Mouse (Mus musculus) embryonic facial prominence, embryonic 13.5 days (tissue): Measurements from ENCODE around the gene Mrps11. TPM values are rescaled to one million over a fixed set of nuclear protein-coding genes. Genes with fewer than 3 reads are reported as not detected.

ENCODE experiments used
- ATAC-seq: fragments of 200-750 bp; cut with Nextera tagmentation; 2 replicates; pipeline ENCODE4 v1.8.0; 2017; ENCODE audit warnings: low read depth; ENCODE audit not compliant: insufficient number of reproducible peaks, insufficient read depth, low FRiP score, low TSS enrichment
- H3K27ac ChIP-seq: fragments of 300-500 bp; sonication (generic); 2 replicates; pipeline ENCODE4 v1.5.1; 2015; ENCODE audit warnings: moderate library complexity, mild to moderate bottlenecking, inconsistent platforms
- H3K27me3 ChIP-seq: fragments of 300-500 bp; sonication (generic); 2 replicates; pipeline ENCODE4 v1.6.1; 2015; ENCODE audit warnings: mild to moderate bottlenecking, inconsistent platforms
- H3K36me3 ChIP-seq: fragments of 300-500 bp; sonication (generic); 2 replicates; pipeline ENCODE4 v1.6.1; 2015; ENCODE audit warnings: mild to moderate bottlenecking, inconsistent platforms
- H3K4me1 ChIP-seq: fragments of 300-500 bp; sonication (generic); 2 replicates; pipeline ENCODE4 v1.6.1; 2015; ENCODE audit warnings: inconsistent platforms
- H3K4me2 ChIP-seq: fragments of 300-500 bp; sonication (generic); 2 replicates; pipeline ENCODE4 v1.6.1; 2015; ENCODE audit warnings: moderate library complexity, mild to moderate bottlenecking, inconsistent platforms
- H3K4me3 ChIP-seq: fragments of 300-500 bp; sonication (generic); 2 replicates; pipeline ENCODE4 v1.5.1; 2015; ENCODE audit warnings: mild to moderate bottlenecking, inconsistent platforms
- H3K9ac ChIP-seq: fragments of 300-500 bp; sonication (generic); 2 replicates; pipeline ENCODE4 v1.6.1; 2015; ENCODE audit warnings: mild to moderate bottlenecking, inconsistent platforms
- H3K9me3 ChIP-seq: fragments of 300-500 bp; sonication (generic); 2 replicates; pipeline ENCODE4 v1.6.1; 2016; ENCODE audit warnings: inconsistent platforms
- WGBS: fragments of 180-500 bp; shearing (Covaris S2); methylation state at CpG from one replicate; pipeline ENCODE4 v1.1.7; 2015; ENCODE audit warnings: mixed read lengths; 5-methylcytosine and 5-hydroxymethylcytosine counted together
- polyA plus RNA-seq: library from polyadenylated mRNA; unstranded; fragments of >200 nt; fragmentation: Nextera tagmentation; extraction: Ambion mirVana; gene quantifications from 2 replicates; pipeline ENCODE4 v1.2.1, GENCODE M21; 2015

Mrps11 gene
- polyA plus RNA-seq, 1 experiment from 2014 or later, result 90.1 TPM

GRCm38 (mm10) chr7:78796624-78797023, 13.7 kb downstream of the Mrps11 start:
- H3K4me2 ChIP-seq, result no peak overlapping the region
- H3K9ac ChIP-seq, result no peak overlapping the region
- no peak for ATAC-seq
- peaks cover 14% of the 10 kb centered on the region for H3K4me1 ChIP-seq
- no peaks in the 10 kb centered on the region; the same call in 1 of the 2 replicates for H3K27me3 ChIP-seq
- H3K4me3 ChIP-seq, result no peak overlapping the region
- no peaks in the 10 kb centered on the region for H3K9me3 ChIP-seq
- WGBS, result 87% methylated on average over 3 of the region's 3 CpGs
- H3K27ac ChIP-seq, result no peak overlapping the region
- peaks cover 16% of the 10 kb centered on the region for H3K36me3 ChIP-seq

- H3K27ac ChIP-seq, result peak overlapping the region; percentile 33; the same call in 1 of the 2 replicates
- 41% methylated on average over 8 of the region's 9 CpGs for WGBS
These were observed 15.0 kb downstream of the Mrps11 start for GRCm38 (mm10) chr7:78797843-78798455.

GRCm38 (mm10) chr7:78799730-78800496, 17.0 kb downstream of the Mrps11 start:
- H3K9ac ChIP-seq, result no peak overlapping the region
- peaks cover 3% of the 10 kb centered on the region; the same call in 1 of the 2 replicates for H3K4me1 ChIP-seq
- no peak overlapping the region for H3K4me2 ChIP-seq
- no peaks in the 10 kb centered on the region for H3K9me3 ChIP-seq
- no peak overlapping the region for H3K27ac ChIP-seq
- H3K4me3 ChIP-seq, result no peak overlapping the region
- ATAC-seq, result no peak
- WGBS, result 79% methylated on average over 9 of the region's 9 CpGs
- no peaks in the 10 kb centered on the region; the same call in 1 of the 2 replicates for H3K27me3 ChIP-seq
- no peaks in the 10 kb centered on the region for H3K36me3 ChIP-seq

More at GRCm38 (mm10) chr7:78797843-78798455, 15.0 kb downstream of the Mrps11 start:
- Histone ChIP-seq H3K4me1 (peaks cover 14% of the 10 kb centered on the region), H3K4me3 (no peak overlapping the region), H3K9ac (no peak overlapping the region), H3K27me3 (no peaks in the 10 kb centered on the region; the same call in 1 of the 2 replicates), H3K36me3 (peaks cover 6% of the 10 kb centered on the region), H3K9me3 (no peaks in the 10 kb centered on the region), H3K4me2 (no peak overlapping the region)
- ATAC-seq, result no peak

GRCm38 (mm10) chr7:78803841-78804240, 20.9 kb downstream of the Mrps11 start:
- H3K4me2 ChIP-seq, result no peak overlapping the region
- no peaks in the 10 kb centered on the region for H3K4me1 ChIP-seq
- no peaks in the 10 kb centered on the region for H3K9me3 ChIP-seq
- 76% methylated on average over 3 of the region's 3 CpGs for WGBS
- no peak overlapping the region for H3K27ac ChIP-seq
- ATAC-seq, result no peak
- no peak overlapping the region for H3K4me3 ChIP-seq
- H3K27me3 ChIP-seq, result no peaks in the 10 kb centered on the region; the same call in 1 of the 2 replicates
- no peaks in the 10 kb centered on the region for H3K36me3 ChIP-seq
- no peak overlapping the region for H3K9ac ChIP-seq

GRCm38 (mm10) chr7:78807192-78807591, 24.3 kb downstream of the Mrps11 start:
- H3K36me3 ChIP-seq, result no peaks in the 10 kb centered on the region
- H3K9ac ChIP-seq, result no peak overlapping the region
- no peaks in the 10 kb centered on the region for H3K27me3 ChIP-seq
- H3K4me3 ChIP-seq, result no peak overlapping the region
- no peaks in the 10 kb centered on the region for H3K4me1 ChIP-seq
- H3K27ac ChIP-seq, result 0 out of 2 replicates have a peak overlapping the region, but pooled peaks have one; percentile 16
- WGBS, result 74% methylated on average over 4 of the region's 4 CpGs
- no peak overlapping the region for H3K4me2 ChIP-seq
- peak; percentile 64; the same call in 1 of the 2 replicates for ATAC-seq
- no peaks in the 10 kb centered on the region for H3K9me3 ChIP-seq

- Histone ChIP-seq H3K4me3 (no peak overlapping the region), H3K27ac (no peak overlapping the region), H3K36me3 (no peaks in the 10 kb centered on the region), H3K4me2 (no peak overlapping the region), H3K9ac (no peak overlapping the region), H3K9me3 (no peaks in the 10 kb centered on the region), H3K27me3 (no peaks in the 10 kb centered on the region), H3K4me1 (peaks cover 8% of the 10 kb centered on the region)
- no peak for ATAC-seq
- 88% methylated on average over 6 of the region's 6 CpGs for WGBS
These were observed 30.9 kb downstream of the Mrps11 start for GRCm38 (mm10) chr7:78813791-78814190.

- Histone ChIP-seq H3K9me3 (no peaks in the 10 kb centered on the region), H3K27ac (no peak overlapping the region), H3K36me3 (no peaks in the 10 kb centered on the region), H3K9ac (no peak overlapping the region), H3K4me1 (peaks cover 8% of the 10 kb centered on the region), H3K27me3 (no peaks in the 10 kb centered on the region), H3K4me2 (no peak overlapping the region), H3K4me3 (no peak overlapping the region)
- ATAC-seq, result no peak
These were observed 31.8 kb downstream of the Mrps11 start for GRCm38 (mm10) chr7:78814766-78815165.

- H3K4me1 ChIP-seq, result peaks cover 8% of the 10 kb centered on the region
- no peak overlapping the region for H3K4me3 ChIP-seq
- WGBS, result 84% methylated on average over 12 of the region's 12 CpGs
- H3K4me2 ChIP-seq, result no peak overlapping the region
- peaks cover 5% of the 10 kb centered on the region for H3K36me3 ChIP-seq
- no peak overlapping the region for H3K9ac ChIP-seq
- no peak for ATAC-seq
- no peak overlapping the region for H3K27ac ChIP-seq
- no peaks in the 10 kb centered on the region for H3K27me3 ChIP-seq
- H3K9me3 ChIP-seq, result no peaks in the 10 kb centered on the region
These were observed 35.4 kb downstream of the Mrps11 start for GRCm38 (mm10) chr7:78818336-78818735.

- WGBS, result 45% methylated on average over 9 of the region's 9 CpGs
- no peaks in the 10 kb centered on the region for H3K9me3 ChIP-seq
- ATAC-seq, result no peak
- no peak overlapping the region for H3K4me3 ChIP-seq
- H3K27ac ChIP-seq, result peak overlapping the region; percentile 66; the same call in 1 of the 2 replicates
- no peaks in the 10 kb centered on the region for H3K27me3 ChIP-seq
- peak overlapping the region; percentile 27; the same call in 1 of the 2 replicates for H3K9ac ChIP-seq
- H3K4me2 ChIP-seq, result no peak overlapping the region
- peaks cover 5% of the 10 kb centered on the region; the same call in 1 of the 2 replicates for H3K4me1 ChIP-seq
- H3K36me3 ChIP-seq, result peaks cover 60% of the 10 kb centered on the region
These were observed 43.9 kb downstream of the Mrps11 start for GRCm38 (mm10) chr7:78826682-78827385.

GRCm38 (mm10) chr7:78827749-78828362, 44.9 kb downstream of the Mrps11 start:
- Histone ChIP-seq H3K4me2 (no peak overlapping the region), H3K9ac (no peak overlapping the region), H3K36me3 (peaks cover 60% of the 10 kb centered on the region), H3K4me3 (no peak overlapping the region), H3K9me3 (no peaks in the 10 kb centered on the region), H3K4me1 (peaks cover 5% of the 10 kb centered on the region; the same call in 1 of the 2 replicates), H3K27me3 (no peaks in the 10 kb centered on the region), H3K27ac (no peak overlapping the region)
- ATAC-seq, result no peak
- WGBS, result 90% methylated on average over 14 of the region's 14 CpGs

- Histone ChIP-seq H3K4me1 (peaks cover 7% of the 10 kb centered on the region; the same call in 1 of the 2 replicates), H3K9ac (no peak overlapping the region), H3K9me3 (no peaks in the 10 kb centered on the region), H3K4me2 (no peak overlapping the region), H3K27ac (no peak overlapping the region), H3K36me3 (peaks cover 52% of the 10 kb centered on the region), H3K4me3 (no peak overlapping the region), H3K27me3 (no peaks in the 10 kb centered on the region)
- 51% methylated on average over 4 of the region's 4 CpGs for WGBS
- ATAC-seq, result no peak
These were observed 52.7 kb downstream of the Mrps11 start for GRCm38 (mm10) chr7:78835656-78836055.
